Mouse (Mus musculus): ENCODE results near the gene Sdha. TPM values are rescaled to one million over a fixed set of nuclear protein-coding genes. Genes with fewer than 3 reads are reported as not detected.

Gene Sdha
- total and polyA plus RNA-seq, 2 experiments from 2014 or later, result 401 to 960 TPM

- no peak overlapping the region for H3K4me3 ChIP-seq (ENCODE audit: low read depth, low read length)
- no peak overlapping the region for H3K9ac ChIP-seq (replicated peaks; ENCODE audit: low read depth, low read length)
- DNase-seq (ENCODE audit: low spot score) (no peak), ATAC-seq (ENCODE audit: insufficient read depth, low read depth) (no peak)
- no peak overlapping the region for H3K27ac ChIP-seq (ENCODE audit: low read depth)
- no peak for TF ChIP-seq EP300 (IDR thresholded peaks at IDR 0.05; ENCODE audit: low read depth)
- TF ChIP-seq CTCF (IDR thresholded peaks at IDR 0.05; ENCODE audit: low read depth), result no peak
- H3K27me3 ChIP-seq (ENCODE audit: control insufficient read depth, insufficient read depth, low read length), result no peaks in the 10 kb centered on the region
- WGBS, result 93% methylated on average over 13 of the region's 13 CpGs
- H3K4me2 ChIP-seq (ENCODE audit: low read depth, low read length), result no peak overlapping the region
- H3K9me3 ChIP-seq (replicated peaks; ENCODE audit: control insufficient read depth, low read length), result no peaks in the 10 kb centered on the region
- H3K4me1 ChIP-seq (ENCODE audit: control insufficient read depth, insufficient read depth), result no peaks in the 10 kb centered on the region
- H3K36me3 ChIP-seq (replicated peaks; ENCODE audit: control insufficient read depth, insufficient read depth, low read length), result peaks cover 75% of the 10 kb centered on the region
Measured at GRCm38 (mm10) chr13:74356491-74356890, 6.4 kb upstream of the Sdha start.

- ATAC-seq (ENCODE audit: insufficient read depth, low read depth), result peak; percentile 22; the same call in 1 of the 2 replicates
- TF ChIP-seq EP300 (IDR thresholded peaks at IDR 0.05; ENCODE audit: low read depth) (no peak), CTCF (IDR thresholded peaks at IDR 0.05; ENCODE audit: low read depth) (no peak)
Measured at GRCm38 (mm10) chr13:74350435-74350906, 391 bp upstream of the Sdha start.

GRCm38 (mm10) chr13:74341036-74341435 lies 9.0 kb downstream of the Sdha start:
- H3K9me3 ChIP-seq (replicated peaks; ENCODE audit: control insufficient read depth, low read length), result no peaks in the 10 kb centered on the region
- peaks cover 76% of the 10 kb centered on the region for H3K36me3 ChIP-seq (replicated peaks; ENCODE audit: control insufficient read depth, insufficient read depth, low read length)
- no peak overlapping the region for H3K27ac ChIP-seq (ENCODE audit: low read depth)
- ATAC-seq (ENCODE audit: insufficient read depth, low read depth) (peak; percentile 60; the same call in 1 of the 2 replicates), DNase-seq (ENCODE audit: low spot score) (peak; percentile 58)
- H3K4me1 ChIP-seq (ENCODE audit: control insufficient read depth, insufficient read depth), result no peaks in the 10 kb centered on the region
- no peaks in the 10 kb centered on the region for H3K27me3 ChIP-seq (ENCODE audit: control insufficient read depth, insufficient read depth, low read length)
- TF ChIP-seq CTCF (IDR thresholded peaks at IDR 0.05; ENCODE audit: low read depth) (peak; percentile 72), EP300 (IDR thresholded peaks at IDR 0.05; ENCODE audit: low read depth) (no peak)
- H3K4me3 ChIP-seq (ENCODE audit: low read depth, low read length), result no peak overlapping the region
- 46% methylated on average over 3 of the region's 3 CpGs for WGBS
- no peak overlapping the region for H3K4me2 ChIP-seq (ENCODE audit: low read depth, low read length)
- no peak overlapping the region for H3K9ac ChIP-seq (replicated peaks; ENCODE audit: low read depth, low read length)

More at GRCm38 (mm10) chr13:74350435-74350906, 391 bp upstream of the Sdha start:
- H3K36me3 ChIP-seq (replicated peaks; ENCODE audit: control insufficient read depth, insufficient read depth, low read length), result peaks cover 20% of the 10 kb centered on the region; the same call in 1 of the 2 replicates
- no peaks in the 10 kb centered on the region for H3K9me3 ChIP-seq (replicated peaks; ENCODE audit: control insufficient read depth, low read length)
- 1% methylated on average over 15 of the region's 15 CpGs for WGBS
- DNase-seq (ENCODE audit: low spot score), result no peak
- no peaks in the 10 kb centered on the region for H3K27me3 ChIP-seq (ENCODE audit: control insufficient read depth, insufficient read depth, low read length)
- H3K27ac ChIP-seq (ENCODE audit: low read depth), result peak overlapping the region; percentile 99
- peak overlapping the region; percentile 83 for H3K4me2 ChIP-seq (ENCODE audit: low read depth, low read length)
- peaks cover 13% of the 10 kb centered on the region for H3K4me1 ChIP-seq (ENCODE audit: control insufficient read depth, insufficient read depth)
- peak overlapping the region; percentile 89 for H3K4me3 ChIP-seq (ENCODE audit: low read depth, low read length)
- H3K9ac ChIP-seq (replicated peaks; ENCODE audit: low read depth, low read length), result peak overlapping the region; percentile 93

GRCm38 (mm10) chr13:74329321-74329720 lies 20.8 kb downstream of the Sdha start:
- H3K27ac ChIP-seq (ENCODE audit: low read depth), result no peak overlapping the region
- H3K9ac ChIP-seq (replicated peaks; ENCODE audit: low read depth, low read length), result no peak overlapping the region
- DNase-seq (ENCODE audit: low spot score), result no peak
- no peaks in the 10 kb centered on the region for H3K4me1 ChIP-seq (ENCODE audit: control insufficient read depth, insufficient read depth)
- ATAC-seq (ENCODE audit: insufficient read depth, low read depth), result no peak
- H3K36me3 ChIP-seq (replicated peaks; ENCODE audit: control insufficient read depth, insufficient read depth, low read length), result peaks cover 79% of the 10 kb centered on the region
- no peaks in the 10 kb centered on the region for H3K9me3 ChIP-seq (replicated peaks; ENCODE audit: control insufficient read depth, low read length)
- H3K27me3 ChIP-seq (ENCODE audit: control insufficient read depth, insufficient read depth, low read length), result no peaks in the 10 kb centered on the region
- no peak for TF ChIP-seq CTCF (IDR thresholded peaks at IDR 0.05; ENCODE audit: low read depth)
- TF ChIP-seq EP300 (IDR thresholded peaks at IDR 0.05; ENCODE audit: low read depth), result no peak
- H3K4me3 ChIP-seq (ENCODE audit: low read depth, low read length), result no peak overlapping the region
- no peak overlapping the region for H3K4me2 ChIP-seq (ENCODE audit: low read depth, low read length)

- peaks cover 12% of the 10 kb centered on the region for H3K4me1 ChIP-seq (ENCODE audit: control insufficient read depth, insufficient read depth)
- TF ChIP-seq CTCF (IDR thresholded peaks at IDR 0.05; ENCODE audit: low read depth) (no peak), EP300 (IDR thresholded peaks at IDR 0.05; ENCODE audit: low read depth) (no peak)
Measured at GRCm38 (mm10) chr13:74317170-74317849, 32.8 kb downstream of the Sdha start, which contains the start of gene Pdcd6. Gene Pdcd6, minus strand, starts transcription at chr13:74317580.

More at GRCm38 (mm10) chr13:74317170-74317849, 32.8 kb downstream of the Sdha start, which contains the start of gene Pdcd6:
- H3K9ac ChIP-seq (replicated peaks; ENCODE audit: low read depth, low read length), result peak within 1 kb of the TSS; percentile 70
- H3K4me2 ChIP-seq (ENCODE audit: low read depth, low read length), result peak within 1 kb of the TSS; percentile 67
- peak within 1 kb of the TSS; percentile 71 for H3K27ac ChIP-seq (ENCODE audit: low read depth)
- no peaks in the 10 kb centered on the region for H3K9me3 ChIP-seq (replicated peaks; ENCODE audit: control insufficient read depth, low read length)
- DNase-seq (ENCODE audit: low spot score), result peak; percentile 99
- WGBS, result under 1% methylated on average over 36 of the region's 36 CpGs
- no peaks in the 10 kb centered on the region for H3K27me3 ChIP-seq (ENCODE audit: control insufficient read depth, insufficient read depth, low read length)
- H3K36me3 ChIP-seq (replicated peaks; ENCODE audit: control insufficient read depth, insufficient read depth, low read length), result peaks cover 45% of the 10 kb centered on the region
- H3K4me3 ChIP-seq (ENCODE audit: low read depth, low read length), result peak within 1 kb of the TSS; percentile 71
- peak; percentile 99 for ATAC-seq (ENCODE audit: insufficient read depth, low read depth)

Data from heart, postnatal 0 days (tissue).